Mouse (Mus musculus): ENCODE results near the gene Zfp651.

The Zfp651 gene

GRCm38 (mm10) chr9:121762761-121763160 lies 3.6 kb downstream of the Zfp651 start:
- no peak for DNase-seq

GRCm38 (mm10) chr9:121763716-121764115 lies 4.6 kb downstream of the Zfp651 start:
- DNase-seq: no peak

GRCm38 (mm10) chr9:121765166-121765855 lies 6.2 kb downstream of the Zfp651 start:
- DNase-seq: no peak

GRCm38 (mm10) chr9:121772412-121772811 lies 13.3 kb downstream of the Zfp651 start:
- no peak for DNase-seq

GRCm38 (mm10) chr9:121775951-121776350 lies 16.8 kb downstream of the Zfp651 start:
- DNase-seq: no peak

GRCm38 (mm10) chr9:121776511-121776910 lies 17.4 kb downstream of the Zfp651 start:
- DNase-seq: no peak

- DNase-seq: no peak
Measured at GRCm38 (mm10) chr9:121777484-121778065, 18.4 kb downstream of the Zfp651 start, which contains the start of gene Klhl40. Gene Klhl40, plus strand, starts transcription at chr9:121777607.

- DNase-seq: peak; percentile 70
Measured at GRCm38 (mm10) chr9:121778066-121778624, 19.0 kb downstream of the Zfp651 start.

- DNase-seq: no peak
Measured at GRCm38 (mm10) chr9:121784801-121785200, 25.7 kb downstream of the Zfp651 start.

GRCm38 (mm10) chr9:121785261-121785660 lies 26.1 kb downstream of the Zfp651 start:
- DNase-seq: no peak

- no peak for DNase-seq
Measured at GRCm38 (mm10) chr9:121786359-121786758, 27.2 kb downstream of the Zfp651 start.

- peak; percentile 89 for DNase-seq
Measured at GRCm38 (mm10) chr9:121791206-121791605, 32.1 kb downstream of the Zfp651 start.

GRCm38 (mm10) chr9:121791757-121792521 lies 32.8 kb downstream of the Zfp651 start, which contains the start of gene Hhatl:
Gene Hhatl, minus strand, starts transcription at chr9:121792507.
- peak; percentile 31 for DNase-seq

GRCm38 (mm10) chr9:121794972-121795539 lies 35.9 kb downstream of the Zfp651 start:
- DNase-seq: no peak

GRCm38 (mm10) chr9:121797722-121798121 lies 38.6 kb downstream of the Zfp651 start:
- peak; percentile 54 for DNase-seq

- DNase-seq: no peak
Measured at GRCm38 (mm10) chr9:121798887-121799520, 39.9 kb downstream of the Zfp651 start.

GRCm38 (mm10) chr9:121802747-121803146 lies 43.6 kb downstream of the Zfp651 start:
- DNase-seq: no peak

- no peak for DNase-seq
Measured at GRCm38 (mm10) chr9:121807546-121807945, 48.4 kb downstream of the Zfp651 start.

- DNase-seq: no peak
Measured at GRCm38 (mm10) chr9:121807947-121808346, 48.8 kb downstream of the Zfp651 start.

GRCm38 (mm10) chr9:121808511-121808910 lies 49.4 kb downstream of the Zfp651 start:
- DNase-seq: no peak

GRCm38 (mm10) chr9:121810081-121810821 lies 51.1 kb downstream of the Zfp651 start:
- no peak for DNase-seq

- no peak for DNase-seq
Measured at GRCm38 (mm10) chr9:121815183-121815582, 56.1 kb downstream of the Zfp651 start.
